Mouse (Mus musculus) cerebellum, adult 2 months (tissue): ENCODE measurements around the gene Parva.

Experiments used
- CTCF ChIP-seq: fragments of 200-500 bp; IDR thresholded peaks from 2 replicates; pipeline ENCODE4 v1.5.1; 2011; ENCODE audit warnings: low read depth, mild to moderate bottlenecking, control low read depth, low read length, moderate library complexity, borderline replicate concordance; ENCODE audit not compliant: insufficient read depth
- POLR2A ChIP-seq: fragments of 200-500 bp; IDR thresholded peaks from 2 replicates; pipeline ENCODE4 v1.6.1; 2011; ENCODE audit warnings: low read length, control low read depth, borderline replicate concordance; ENCODE audit not compliant: insufficient read depth

- TF ChIP-seq CTCF (no peak), POLR2A (no peak)
Observed at GRCm38 (mm10) chr7:112509107-112509506, 81.8 kb downstream of the Parva start.
